Mouse (Mus musculus) MEL (cell line): Measurements from ENCODE around the gene Serpinb9.
"Not testable (repeated sequence)": the region's sequence is repeated elsewhere in the genome, so short reads cannot be mapped to it uniquely, and the experiment has no call there.

Experiments used
- CHD2 ChIP-seq: IDR thresholded peaks from 2 replicates; pipeline ENCODE4 v1.6.1; 2011; ENCODE audit warnings: low read length, improper control_type of control experiment
- CTCF ChIP-seq, 3 experiments: IDR thresholded peaks in 2 of 3; conservative IDR thresholded peaks in 1 of 3; 2 replicates each; pipeline ENCODE4 v1.5.1; 2011 to 2012; ENCODE audit warnings: low read length in 3 of 3, low read depth in 2 of 3, mild to moderate bottlenecking in 2 of 3, improper control_type of control experiment in 1 of 3, inconsistent platforms in 1 of 3, mixed read lengths in 1 of 3, moderate library complexity in 1 of 3; ENCODE audit not compliant: control insufficient read depth in 1 of 3, insufficient read depth in 1 of 3, poor library complexity in 1 of 3, severe bottlenecking in 1 of 3
- E2F4 ChIP-seq: IDR thresholded peaks from 2 replicates; pipeline ENCODE4 v1.6.1; 2011; ENCODE audit warnings: low read depth, low read length, improper control_type of control experiment, borderline replicate concordance
- EP300 ChIP-seq, 2 experiments: IDR thresholded peaks; 2 replicates each; pipeline ENCODE4 v1.6.1; 2011; ENCODE audit warnings: improper control_type of control experiment in 2 of 2, low read length in 2 of 2, low read depth in 1 of 2, mild to moderate bottlenecking in 1 of 2
- GATA1 ChIP-seq: IDR thresholded peaks from 2 replicates; pipeline ENCODE4 v1.6.1; 2011; ENCODE audit warnings: low read depth, low read length, improper control_type of control experiment
- HCFC1 ChIP-seq: IDR thresholded peaks from 2 replicates; pipeline ENCODE4 v1.6.1; 2012; ENCODE audit warnings: low read depth, mild to moderate bottlenecking, inconsistent platforms, low read length, improper control_type of control experiment, moderate library complexity
- KAT2A ChIP-seq: conservative IDR thresholded peaks from 2 replicates; pipeline ENCODE4 v1.6.1; 2012; ENCODE audit warnings: low read depth, low read length, improper control_type of control experiment, inconsistent platforms
- MAX ChIP-seq: IDR thresholded peaks from 2 replicates; pipeline ENCODE4 v1.6.1; 2011; ENCODE audit warnings: low read length, improper control_type of control experiment
- MYC ChIP-seq: IDR thresholded peaks from 2 replicates; pipeline ENCODE4 v1.6.1; 2011; ENCODE audit warnings: low read depth, mild to moderate bottlenecking, low read length, improper control_type of control experiment, moderate library complexity
- POLR2A ChIP-seq, 2 experiments: IDR thresholded peaks; 2 replicates each; pipeline ENCODE4 v1.6.1; 2011 to 2012; ENCODE audit warnings: low read length in 2 of 2, mild to moderate bottlenecking in 2 of 2, control low read depth in 1 of 2, improper control_type of control experiment in 1 of 2, low read depth in 1 of 2, moderate library complexity in 1 of 2; ENCODE audit not compliant: control insufficient read depth in 1 of 2, insufficient read depth in 1 of 2, poor library complexity in 1 of 2
- SMC3 ChIP-seq: IDR thresholded peaks from 2 replicates; pipeline ENCODE4 v1.6.1; 2011; ENCODE audit warnings: low read depth, low read length, improper control_type of control experiment
- TAL1 ChIP-seq: IDR thresholded peaks from 2 replicates; pipeline ENCODE4 v1.6.1; 2012; ENCODE audit warnings: mild to moderate bottlenecking, inconsistent platforms, low read length, moderate library complexity, mixed read lengths
- USF1 ChIP-seq: IDR thresholded peaks from 2 replicates; pipeline ENCODE4 v1.6.1; 2014; ENCODE audit warnings: low read depth, mild to moderate bottlenecking, inconsistent platforms, low read length, improper control_type of control experiment, moderate library complexity
- ZC3H11A ChIP-seq: IDR thresholded peaks from 2 replicates; pipeline ENCODE4 v1.6.1; 2012; ENCODE audit warnings: low read depth, mild to moderate bottlenecking, inconsistent platforms, low read length, improper control_type of control experiment

- not testable (repeated sequence) for TF ChIP-seq EP300 (IDR thresholded peaks at IDR 0.05; ENCODE audit: low read depth in 1 of 2, low read length in 2 of 2); POLR2A (IDR thresholded peaks at IDR 0.05; ENCODE audit: control insufficient read depth in 1 of 2, insufficient read depth in 1 of 2, low read depth in 1 of 2, low read length in 2 of 2, poor library complexity in 1 of 2); E2F4; GATA1; CTCF (IDR thresholded peaks at IDR 0.05 in 2 of 3, conservative IDR thresholded peaks at IDR 0.05 in 1 of 3; ENCODE audit: control insufficient read depth in 1 of 3, insufficient read depth in 1 of 3, low read depth in 2 of 3, low read length in 3 of 3, poor library complexity in 1 of 3, severe bottlenecking in 1 of 3); HCFC1; MYC; ZC3H11A; MAX; KAT2A; TAL1; CHD2; USF1; SMC3
Measured at GRCm38 (mm10) chr13:32958521-32958920, 44.5 kb upstream of the Serpinb9 start.
